Mouse (Mus musculus) CH12.LX (cell line): ENCODE results near the gene Rreb1. TPM values are rescaled to one million over a fixed set of nuclear protein-coding genes. Genes with fewer than 3 reads are reported as not detected.

Experiments used
- DNase-seq: peaks from one replicate; pipeline ENCODE4 v3.0.0-alpha.2; 2013; ENCODE audit errors: extremely low read depth
- H3K27ac ChIP-seq: 2 replicates; pipeline ENCODE4 v1.5.1; 2012; ENCODE audit warnings: low read depth, mild to moderate bottlenecking, control low read depth, moderate library complexity; ENCODE audit not compliant: insufficient read depth
- H3K27me3 ChIP-seq: replicated peaks from 2 replicates; pipeline ENCODE3; 2012; ENCODE audit warnings: inconsistent platforms
- H3K36me3 ChIP-seq, 2 experiments: replicated peaks in 1 of 2; 2 replicates each; pipeline versions ENCODE3 to v1.6.1; 2012; ENCODE audit warnings: inconsistent platforms in 1 of 2, low read length in 1 of 2, mild to moderate bottlenecking in 1 of 2, mixed read lengths in 1 of 2, moderate library complexity in 1 of 2; ENCODE audit not compliant: control insufficient read depth in 1 of 2, insufficient read depth in 1 of 2
- H3K4me1 ChIP-seq, 2 experiments: 2 replicates each; pipeline ENCODE4 v1.6.1; 2012; ENCODE audit warnings: inconsistent platforms in 1 of 2, moderate library complexity in 1 of 2; ENCODE audit not compliant: insufficient read depth in 2 of 2, control insufficient read depth in 1 of 2
- H3K4me2 ChIP-seq: 2 replicates; pipeline ENCODE4 v1.6.1; 2012; ENCODE audit warnings: low read depth, mild to moderate bottlenecking, control low read depth; ENCODE audit not compliant: poor library complexity, insufficient read depth, severe bottlenecking
- H3K4me3 ChIP-seq, 3 experiments: fragments of 150-350 bp in 1 of 3; sonication (generic) in 1 of 3; replicated peaks in 1 of 3; 2 replicates each; pipeline versions ENCODE3 to v1.5.1; 2011 to 2012; ENCODE audit warnings: low read depth in 2 of 3, low read length in 2 of 3, mild to moderate bottlenecking in 2 of 3, moderate library complexity in 2 of 3, control low read depth in 1 of 3, improper control_type of control experiment in 1 of 3, inconsistent platforms in 1 of 3, mixed read lengths in 1 of 3; ENCODE audit not compliant: poor library complexity in 1 of 3
- H3K79me2 ChIP-seq: replicated peaks from 2 replicates; pipeline ENCODE4 v1.6.1; 2012; ENCODE audit warnings: mild to moderate bottlenecking, moderate library complexity; ENCODE audit not compliant: control insufficient read depth, poor library complexity, insufficient read depth, severe bottlenecking; ENCODE audit errors: extremely low read depth
- H3K9ac ChIP-seq: 2 replicates; pipeline ENCODE4 v1.6.1; 2012; ENCODE audit warnings: low read depth, mild to moderate bottlenecking, control low read depth, moderate library complexity; ENCODE audit not compliant: insufficient read depth
- H3K9me3 ChIP-seq: replicated peaks from 2 replicates; pipeline ENCODE3; 2012; ENCODE audit warnings: low read length, inconsistent platforms, mixed read lengths
- CHD1 ChIP-seq: IDR thresholded peaks from 2 replicates; pipeline ENCODE4 v1.6.1; 2012; ENCODE audit warnings: low read depth, low read length, improper control_type of control experiment, inconsistent platforms
- ETS1 ChIP-seq: conservative IDR thresholded peaks from 2 replicates; pipeline ENCODE4 v1.6.1; 2012; ENCODE audit warnings: low read depth, mild to moderate bottlenecking, inconsistent platforms, low read length, improper control_type of control experiment, moderate library complexity
- HCFC1 ChIP-seq: IDR thresholded peaks from 2 replicates; pipeline ENCODE4 v1.6.1; 2012; ENCODE audit warnings: low read depth, mild to moderate bottlenecking, inconsistent platforms, low read length, improper control_type of control experiment
- MYC ChIP-seq: IDR thresholded peaks from 2 replicates; pipeline ENCODE4 v1.6.1; 2011; ENCODE audit warnings: low read depth, mild to moderate bottlenecking, improper control_type of control experiment, low read length
- NELFE ChIP-seq: IDR thresholded peaks from 2 replicates; pipeline ENCODE4 v1.6.1; 2011; ENCODE audit warnings: low read depth, low read length, improper control_type of control experiment
- PAX5 ChIP-seq: IDR thresholded peaks from 2 replicates; pipeline ENCODE4 v1.6.1; 2012; ENCODE audit warnings: low read length, inconsistent platforms, mixed read lengths
- POLR2A ChIP-seq: IDR thresholded peaks from 2 replicates; pipeline ENCODE4 v1.6.1; 2011; ENCODE audit warnings: low read depth, mild to moderate bottlenecking, improper control_type of control experiment, low read length
- RAD21 ChIP-seq: IDR thresholded peaks from 2 replicates; pipeline ENCODE4 v1.6.1; 2011; ENCODE audit warnings: low read depth, mild to moderate bottlenecking, low read length, improper control_type of control experiment, moderate library complexity
- dilution Hi-C: fragments of 300-500 bp; cut with MboI; formaldehyde crosslinking; loops from 2 replicates; pipeline ENCODE4 v1.14.3; 2020; ENCODE audit warnings: low sequenced_read_pairs; ENCODE audit not compliant: extremely low pct_unique_long_range_greater_than_20kb, extremely low pct_ligation_motif_present
- in situ Hi-C: fragments of 300-500 bp; cut with MboI; formaldehyde crosslinking; loops from 3 replicates; pipeline ENCODE4 v1.14.3; 2019; ENCODE audit warnings: low sequenced_read_pairs, low pct_ligation_motif_present, low pct_unique_long_range_greater_than_20kb, mixed read lengths
- polyA plus RNA-seq: library from polyadenylated mRNA; unstranded; fragments of >175 nt; gene quantifications from 2 replicates; pipeline ENCODE4 v1.2.1, GENCODE M21; 2012; ENCODE audit warnings: low read depth; ENCODE audit not compliant: insufficient read length
- total RNA-seq, 2 experiments: library from RNA; depleted of rRNA; stranded (reverse); fragments of 300-350 nt in 1 of 2; fragments of >200 nt in 1 of 2; gene quantifications; 2 replicates each; pipeline ENCODE4 v1.2.3; 2012 to 2014

Gene Rreb1
- total and polyA plus RNA-seq, 3 experiments: 1.0 to 10.2 (median 5.3) TPM

GRCm38 (mm10) chr13:37980346-37980745 lies 202.1 kb downstream of the Rreb1 start:
- H3K4me2 ChIP-seq: no peak overlapping the region
- peaks cover 16% of the 10 kb centered on the region for H3K79me2 ChIP-seq
- TF ChIP-seq HCFC1 (no peak), POLR2A (peak; percentile 20; the same call in 1 of the 2 replicates)
- H3K27me3 ChIP-seq: no peaks in the 10 kb centered on the region
- peaks cover 70 to 98% of the 10 kb centered on the region in 2 experiments for H3K36me3 ChIP-seq
- in situ Hi-C loops (no loop called here), dilution Hi-C loops (no loop called here)
- no peak overlapping the region for H3K9ac ChIP-seq
- H3K4me1 ChIP-seq: peaks cover 0 to 1% of the 10 kb centered on the region in 2 experiments; a peak in 1 of 4 replicates
- no peak overlapping the region for H3K27ac ChIP-seq
- no peak overlapping the region for H3K4me3 ChIP-seq
- DNase-seq: no peak
- no peaks in the 10 kb centered on the region for H3K9me3 ChIP-seq

GRCm38 (mm10) chr13:37981063-37981462 lies 202.9 kb downstream of the Rreb1 start:
- Histone ChIP-seq H3K79me2 (peaks cover 20% of the 10 kb centered on the region), H3K4me2 (no peak overlapping the region), H3K4me1 (no peaks in the 10 kb centered on the region), H3K9me3 (no peaks in the 10 kb centered on the region), H3K4me3 (no peak overlapping the region), H3K27me3 (no peaks in the 10 kb centered on the region), H3K9ac (no peak overlapping the region), H3K27ac (no peak overlapping the region), H3K36me3 (peaks cover 74 to 98% of the 10 kb centered on the region in 2 experiments)
- in situ Hi-C loops: no loop called here
- no peak for DNase-seq
- dilution Hi-C loops: no loop called here
- TF ChIP-seq CHD1: no peak
- TF ChIP-seq, all 38 proteins: peak for 0

- peaks cover 3 to 22% of the 10 kb centered on the region in 2 experiments; a peak in 3 of 4 replicates for H3K4me1 ChIP-seq
- in situ Hi-C loops: no loop called here
- TF ChIP-seq MYC: no peak
- no peak for TF ChIP-seq ETS1
- no peak for TF ChIP-seq NELFE
- TF ChIP-seq PAX5: no peak
- no peak for TF ChIP-seq RAD21
- peaks cover 64% of the 10 kb centered on the region for H3K79me2 ChIP-seq
- H3K27me3 ChIP-seq: no peaks in the 10 kb centered on the region
- dilution Hi-C loops: no loop called here
- no peak overlapping the region for H3K4me3 ChIP-seq
- no peak overlapping the region for H3K9ac ChIP-seq
- H3K9me3 ChIP-seq: no peaks in the 10 kb centered on the region
- peaks cover 77 to 97% of the 10 kb centered on the region in 2 experiments for H3K36me3 ChIP-seq
- DNase-seq: no peak
- H3K27ac ChIP-seq: no peak overlapping the region
- H3K4me2 ChIP-seq: no peak overlapping the region
Measured at GRCm38 (mm10) chr13:37986166-37986565, 208.0 kb downstream of the Rreb1 start.
